Mouse (Mus musculus): Measurements from ENCODE around the gene Luzp1. TPM values are rescaled to one million over a fixed set of nuclear protein-coding genes. Genes with fewer than 3 reads are reported as not detected.

The Luzp1 gene
- polyA plus RNA-seq, 1 experiment from 2014 or later, result 13.2 TPM

GRCm38 (mm10) chr4:136441354-136442043 is 28.1 kb upstream of the Luzp1 start:
- Histone ChIP-seq H3K27ac (ENCODE audit: low read length) (no peak overlapping the region), H3K9ac (ENCODE audit: low read depth, low read length) (no peak overlapping the region), H3K9me3 (replicated peaks; ENCODE audit: control insufficient read depth, low read length) (no peaks in the 10 kb centered on the region), H3K4me2 (ENCODE audit: low read depth, low read length) (no peak overlapping the region), H3K36me3 (ENCODE audit: control insufficient read depth, insufficient read depth) (no peaks in the 10 kb centered on the region), H3K27me3 (ENCODE audit: control insufficient read depth, insufficient read depth, low read depth, low read length) (no peaks in the 10 kb centered on the region), H3K4me3 (ENCODE audit: low read depth, low read length) (no peak overlapping the region), H3K4me1 (ENCODE audit: control insufficient read depth, low read depth, low read length) (no peaks in the 10 kb centered on the region)
- ATAC-seq (ENCODE audit: low read depth), result no peak
- WGBS (ENCODE audit: insufficient replicate concordance), result 71% methylated on average over 15 of the region's 15 CpGs

- WGBS (ENCODE audit: insufficient replicate concordance), result 57% methylated on average over 4 of the region's 4 CpGs
- no peak for ATAC-seq (ENCODE audit: low read depth)
These were observed 25.0 kb upstream of the Luzp1 start for GRCm38 (mm10) chr4:136444561-136444960.

GRCm38 (mm10) chr4:136449795-136450194 is 19.8 kb upstream of the Luzp1 start:
- no peak overlapping the region for H3K27ac ChIP-seq (ENCODE audit: low read length)
- H3K4me1 ChIP-seq (ENCODE audit: control insufficient read depth, low read depth, low read length), result peaks cover 6% of the 10 kb centered on the region
- H3K27me3 ChIP-seq (ENCODE audit: control insufficient read depth, insufficient read depth, low read depth, low read length), result no peaks in the 10 kb centered on the region
- no peak overlapping the region for H3K4me3 ChIP-seq (ENCODE audit: low read depth, low read length)
- no peaks in the 10 kb centered on the region for H3K9me3 ChIP-seq (replicated peaks; ENCODE audit: control insufficient read depth, low read length)
- ATAC-seq (ENCODE audit: low read depth), result no peak
- no peak overlapping the region for H3K4me2 ChIP-seq (ENCODE audit: low read depth, low read length)
- H3K36me3 ChIP-seq (ENCODE audit: control insufficient read depth, insufficient read depth), result no peaks in the 10 kb centered on the region
- no peak overlapping the region for H3K9ac ChIP-seq (ENCODE audit: low read depth, low read length)
- 48% methylated on average over 5 of the region's 5 CpGs for WGBS (ENCODE audit: insufficient replicate concordance)

More at GRCm38 (mm10) chr4:136444561-136444960, 25.0 kb upstream of the Luzp1 start:
- no peaks in the 10 kb centered on the region for H3K4me1 ChIP-seq (ENCODE audit: control insufficient read depth, low read depth, low read length)
- no peaks in the 10 kb centered on the region for H3K27me3 ChIP-seq (ENCODE audit: control insufficient read depth, insufficient read depth, low read depth, low read length)
- no peak overlapping the region for H3K27ac ChIP-seq (ENCODE audit: low read length)
- no peaks in the 10 kb centered on the region for H3K9me3 ChIP-seq (replicated peaks; ENCODE audit: control insufficient read depth, low read length)
- H3K4me2 ChIP-seq (ENCODE audit: low read depth, low read length), result no peak overlapping the region
- H3K36me3 ChIP-seq (ENCODE audit: control insufficient read depth, insufficient read depth), result no peaks in the 10 kb centered on the region
- no peak overlapping the region for H3K4me3 ChIP-seq (ENCODE audit: low read depth, low read length)
- no peak overlapping the region for H3K9ac ChIP-seq (ENCODE audit: low read depth, low read length)

GRCm38 (mm10) chr4:136450271-136450670 is 19.3 kb upstream of the Luzp1 start:
- H3K9ac ChIP-seq (ENCODE audit: low read depth, low read length), result no peak overlapping the region
- no peak overlapping the region for H3K4me2 ChIP-seq (ENCODE audit: low read depth, low read length)
- 55% methylated on average over 4 of the region's 4 CpGs for WGBS (ENCODE audit: insufficient replicate concordance)
- H3K9me3 ChIP-seq (replicated peaks; ENCODE audit: control insufficient read depth, low read length), result no peaks in the 10 kb centered on the region
- H3K27me3 ChIP-seq (ENCODE audit: control insufficient read depth, insufficient read depth, low read depth, low read length), result no peaks in the 10 kb centered on the region
- no peak for ATAC-seq (ENCODE audit: low read depth)
- peaks cover 6% of the 10 kb centered on the region for H3K4me1 ChIP-seq (ENCODE audit: control insufficient read depth, low read depth, low read length)
- H3K27ac ChIP-seq (ENCODE audit: low read length), result no peak overlapping the region
- H3K4me3 ChIP-seq (ENCODE audit: low read depth, low read length), result no peak overlapping the region
- H3K36me3 ChIP-seq (ENCODE audit: control insufficient read depth, insufficient read depth), result no peaks in the 10 kb centered on the region

GRCm38 (mm10) chr4:136451564-136451963 is 18.0 kb upstream of the Luzp1 start:
- Histone ChIP-seq H3K27ac (ENCODE audit: low read length) (peak overlapping the region; percentile 62), H3K4me3 (ENCODE audit: low read depth, low read length) (no peak overlapping the region), H3K36me3 (ENCODE audit: control insufficient read depth, insufficient read depth) (no peaks in the 10 kb centered on the region), H3K27me3 (ENCODE audit: control insufficient read depth, insufficient read depth, low read depth, low read length) (no peaks in the 10 kb centered on the region), H3K9ac (ENCODE audit: low read depth, low read length) (no peak overlapping the region), H3K9me3 (replicated peaks; ENCODE audit: control insufficient read depth, low read length) (no peaks in the 10 kb centered on the region), H3K4me2 (ENCODE audit: low read depth, low read length) (no peak overlapping the region), H3K4me1 (ENCODE audit: control insufficient read depth, low read depth, low read length) (peaks cover 6% of the 10 kb centered on the region)
- ATAC-seq (ENCODE audit: low read depth), result peak; percentile 71
- 17% methylated on average over 6 of the region's 6 CpGs for WGBS (ENCODE audit: insufficient replicate concordance)

GRCm38 (mm10) chr4:136452286-136452685 is 17.3 kb upstream of the Luzp1 start:
- Histone ChIP-seq H3K9me3 (replicated peaks; ENCODE audit: control insufficient read depth, low read length) (no peaks in the 10 kb centered on the region), H3K4me1 (ENCODE audit: control insufficient read depth, low read depth, low read length) (peaks cover 6% of the 10 kb centered on the region), H3K4me2 (ENCODE audit: low read depth, low read length) (no peak overlapping the region), H3K4me3 (ENCODE audit: low read depth, low read length) (no peak overlapping the region), H3K27ac (ENCODE audit: low read length) (peak overlapping the region; percentile 62), H3K9ac (ENCODE audit: low read depth, low read length) (no peak overlapping the region), H3K36me3 (ENCODE audit: control insufficient read depth, insufficient read depth) (no peaks in the 10 kb centered on the region), H3K27me3 (ENCODE audit: control insufficient read depth, insufficient read depth, low read depth, low read length) (no peaks in the 10 kb centered on the region)
- no peak for ATAC-seq (ENCODE audit: low read depth)
- WGBS (ENCODE audit: insufficient replicate concordance), result 53% methylated on average over 3 of the region's 3 CpGs

GRCm38 (mm10) chr4:136452792-136453191 is 16.8 kb upstream of the Luzp1 start:
- Histone ChIP-seq H3K4me2 (ENCODE audit: low read depth, low read length) (no peak overlapping the region), H3K27ac (ENCODE audit: low read length) (no peak overlapping the region), H3K27me3 (ENCODE audit: control insufficient read depth, insufficient read depth, low read depth, low read length) (no peaks in the 10 kb centered on the region), H3K9me3 (replicated peaks; ENCODE audit: control insufficient read depth, low read length) (no peaks in the 10 kb centered on the region), H3K36me3 (ENCODE audit: control insufficient read depth, insufficient read depth) (no peaks in the 10 kb centered on the region), H3K9ac (ENCODE audit: low read depth, low read length) (no peak overlapping the region), H3K4me1 (ENCODE audit: control insufficient read depth, low read depth, low read length) (peaks cover 6% of the 10 kb centered on the region), H3K4me3 (ENCODE audit: low read depth, low read length) (no peak overlapping the region)
- WGBS (ENCODE audit: insufficient replicate concordance), result 44% methylated on average over 5 of the region's 5 CpGs
- peak; percentile 80 for ATAC-seq (ENCODE audit: low read depth)

- no peak for ATAC-seq (ENCODE audit: low read depth)
- Histone ChIP-seq H3K4me3 (ENCODE audit: low read depth, low read length) (peak overlapping the region; percentile 40), H3K36me3 (ENCODE audit: control insufficient read depth, insufficient read depth) (no peaks in the 10 kb centered on the region), H3K9ac (ENCODE audit: low read depth, low read length) (no peak overlapping the region), H3K27me3 (ENCODE audit: control insufficient read depth, insufficient read depth, low read depth, low read length) (no peaks in the 10 kb centered on the region), H3K4me1 (ENCODE audit: control insufficient read depth, low read depth, low read length) (peaks cover 6% of the 10 kb centered on the region), H3K27ac (ENCODE audit: low read length) (no peak overlapping the region), H3K9me3 (replicated peaks; ENCODE audit: control insufficient read depth, low read length) (no peaks in the 10 kb centered on the region), H3K4me2 (ENCODE audit: low read depth, low read length) (peak overlapping the region; percentile 65)
- WGBS (ENCODE audit: insufficient replicate concordance), result 3% methylated on average over 10 of the region's 10 CpGs
These were observed 14.7 kb upstream of the Luzp1 start for GRCm38 (mm10) chr4:136454850-136455260.

GRCm38 (mm10) chr4:136456516-136457218 is 12.9 kb upstream of the Luzp1 start:
- Histone ChIP-seq H3K27me3 (ENCODE audit: control insufficient read depth, insufficient read depth, low read depth, low read length) (peaks cover 8% of the 10 kb centered on the region), H3K36me3 (ENCODE audit: control insufficient read depth, insufficient read depth) (no peaks in the 10 kb centered on the region), H3K4me3 (ENCODE audit: low read depth, low read length) (no peak overlapping the region), H3K9me3 (replicated peaks; ENCODE audit: control insufficient read depth, low read length) (no peaks in the 10 kb centered on the region), H3K4me2 (ENCODE audit: low read depth, low read length) (no peak overlapping the region), H3K27ac (ENCODE audit: low read length) (no peak overlapping the region), H3K9ac (ENCODE audit: low read depth, low read length) (no peak overlapping the region), H3K4me1 (ENCODE audit: control insufficient read depth, low read depth, low read length) (peaks cover 6% of the 10 kb centered on the region)
- ATAC-seq (ENCODE audit: low read depth), result no peak
- whole genome bisulfite sequencing (ENCODE audit: insufficient replicate concordance), result 70% methylated on average over 6 of the region's 6 CpGs

Data from liver, embryonic 16.5 days (tissue).